Mouse (Mus musculus) cortical plate, adult 2 months (tissue): Measurements from ENCODE around the gene Sf3a1.

Source experiments
- CTCF ChIP-seq: fragments of 200-500 bp; IDR thresholded peaks from 2 replicates; pipeline ENCODE4 v1.5.1; 2011; ENCODE audit warnings: mild to moderate bottlenecking, control low read depth, low read length; ENCODE audit not compliant: insufficient read depth; ENCODE audit errors: extremely low read depth
- POLR2A ChIP-seq: fragments of 200-500 bp; IDR thresholded peaks from 2 replicates; pipeline ENCODE4 v1.6.1; 2011; ENCODE audit warnings: mild to moderate bottlenecking, low read length, control low read depth; ENCODE audit not compliant: insufficient read depth; ENCODE audit errors: extremely low read depth

DNA sequence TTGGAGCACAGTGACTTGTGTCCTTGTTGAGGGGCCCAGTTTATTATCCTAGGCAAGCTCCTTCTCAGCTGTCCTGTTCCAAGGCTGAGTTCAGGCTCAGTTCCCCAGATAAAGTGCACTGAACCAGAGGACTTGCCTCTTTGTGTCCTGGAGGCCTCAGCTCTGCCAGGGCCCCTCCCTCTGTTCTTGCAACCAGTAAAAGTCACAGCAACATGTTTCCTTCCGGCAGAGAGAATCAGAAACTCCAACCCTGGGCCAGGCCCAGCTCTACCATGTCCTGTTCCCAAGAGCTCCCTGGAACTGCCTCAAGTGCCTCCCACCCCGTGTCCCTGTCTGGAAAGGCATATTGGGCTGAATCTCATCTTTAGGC, 43.5 kb downstream of the Sf3a1 start:
- TF ChIP-seq POLR2A (no peak), CTCF (no peak)
